Mouse (Mus musculus) lung, embryonic 15.5 days (tissue): ENCODE results near the gene Myod1. TPM values are rescaled to one million over a fixed set of nuclear protein-coding genes. Genes with fewer than 3 reads are reported as not detected.

ENCODE experiments used
- ATAC-seq: fragments of 200-750 bp; cut with Nextera tagmentation; 2 replicates; pipeline ENCODE4 v1.8.0; 2017; ENCODE audit warnings: moderate number of reproducible peaks, borderline replicate concordance; ENCODE audit not compliant: low FRiP score, low TSS enrichment; ENCODE audit errors: extremely low read depth
- H3K27ac ChIP-seq: fragments of 300-500 bp; sonication (generic); 2 replicates; pipeline ENCODE4 v1.5.1; 2015; ENCODE audit warnings: moderate library complexity, mild to moderate bottlenecking, inconsistent platforms
- H3K27me3 ChIP-seq: fragments of 300-500 bp; sonication (generic); 2 replicates; pipeline ENCODE4 v1.6.1; 2015; ENCODE audit warnings: inconsistent platforms
- H3K36me3 ChIP-seq: fragments of 300-500 bp; sonication (generic); 2 replicates; pipeline ENCODE4 v1.6.1; 2015; ENCODE audit warnings: inconsistent platforms
- H3K4me1 ChIP-seq: fragments of 300-500 bp; sonication (generic); 2 replicates; pipeline ENCODE4 v1.6.1; 2015; ENCODE audit warnings: inconsistent platforms
- H3K4me2 ChIP-seq: fragments of 300-500 bp; sonication (generic); 2 replicates; pipeline ENCODE4 v1.6.1; 2015; ENCODE audit warnings: inconsistent platforms, mild to moderate bottlenecking, moderate library complexity
- H3K4me3 ChIP-seq: fragments of 300-500 bp; sonication (generic); 2 replicates; pipeline ENCODE4 v1.5.1; 2015; ENCODE audit warnings: mild to moderate bottlenecking, inconsistent platforms
- H3K9ac ChIP-seq: fragments of 300-500 bp; sonication (generic); 2 replicates; pipeline ENCODE4 v1.6.1; 2015; ENCODE audit warnings: inconsistent platforms
- H3K9me3 ChIP-seq: fragments of 300-500 bp; sonication (generic); 2 replicates; pipeline ENCODE4 v1.6.1; 2016; ENCODE audit warnings: inconsistent platforms
- WGBS: fragments of 180-500 bp; shearing (Covaris S2); methylation state at CpG from one replicate; pipeline ENCODE4 v1.1.7; 2015; 5-methylcytosine and 5-hydroxymethylcytosine counted together
- polyA plus RNA-seq: library from polyadenylated mRNA; unstranded; fragments of >200 nt; fragmentation: Nextera tagmentation; extraction: Ambion mirVana; gene quantifications from 2 replicates; pipeline ENCODE4 v1.2.1, GENCODE M21; 2015

Gene Myod1
- 0.12 and 0.28 TPM in 2 replicates for polyA plus RNA-seq

DNA sequence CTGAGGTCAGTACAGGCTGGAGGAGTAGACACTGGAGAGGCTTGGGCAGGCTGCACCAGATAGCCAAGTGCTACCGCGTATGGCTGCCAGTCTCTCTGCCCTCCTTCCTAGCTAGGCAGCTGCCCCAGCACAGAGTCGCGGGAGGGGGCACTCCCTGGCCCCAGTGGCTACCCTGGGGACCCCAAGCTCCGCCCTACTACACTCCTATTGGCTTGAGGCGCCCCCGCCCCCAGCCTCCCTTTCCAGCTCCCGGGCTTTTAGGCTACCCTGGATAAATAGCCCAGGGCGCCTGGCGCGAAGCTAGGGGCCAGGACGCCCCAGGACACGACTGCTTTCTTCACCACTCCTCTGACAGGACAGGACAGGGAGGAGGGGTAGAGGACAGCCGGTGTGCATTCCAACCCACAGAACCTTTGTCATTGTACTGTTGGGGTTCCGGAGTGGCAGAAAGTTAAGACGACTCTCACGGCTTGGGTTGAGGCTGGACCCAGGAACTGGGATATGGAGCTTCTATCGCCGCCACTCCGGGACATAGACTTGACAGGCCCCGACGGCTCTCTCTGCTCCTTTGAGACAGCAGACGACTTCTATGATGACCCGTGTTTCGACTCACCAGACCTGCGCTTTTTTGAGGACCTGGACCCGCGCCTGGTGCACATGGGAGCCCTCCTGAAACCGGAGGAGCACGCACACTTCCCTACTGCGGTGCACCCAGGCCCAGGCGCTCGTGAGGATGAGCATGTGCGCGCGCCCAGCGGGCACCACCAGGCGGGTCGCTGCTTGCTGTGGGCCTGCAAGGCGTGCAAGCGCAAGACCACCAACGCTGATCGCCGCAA, at the start of gene Myod1:
Gene Myod1 (plus strand): TSS at position 303 of the 836 bp plus-strand sequence.
- peaks cover 5% of the 10 kb centered on the region; the same call in 1 of the 2 replicates for H3K4me1 ChIP-seq
- 0 out of 2 replicates have a peak within 1 kb of the TSS, but pooled peaks have one; percentile 1 for H3K4me3 ChIP-seq
- H3K9me3 ChIP-seq: no peaks in the 10 kb centered on the region
- no peaks in the 10 kb centered on the region for H3K36me3 ChIP-seq
- peaks cover 73% of the 10 kb centered on the region for H3K27me3 ChIP-seq
- no peak for ATAC-seq
- no peak within 1 kb of the TSS for H3K4me2 ChIP-seq
- no peak within 1 kb of the TSS for H3K27ac ChIP-seq
- no peak within 1 kb of the TSS for H3K9ac ChIP-seq
- 5% methylated on average over 44 of the region's 44 CpGs for WGBS

- H3K4me1 ChIP-seq: no peaks in the 10 kb centered on the region
- no peaks in the 10 kb centered on the region for H3K27me3 ChIP-seq
- H3K36me3 ChIP-seq: no peaks in the 10 kb centered on the region
- no peaks in the 10 kb centered on the region for H3K9me3 ChIP-seq
- no peak overlapping the region for H3K4me2 ChIP-seq
- no peak overlapping the region for H3K4me3 ChIP-seq
- 41% methylated on average over 4 of the region's 4 CpGs for WGBS
- no peak overlapping the region for H3K27ac ChIP-seq
- no peak for ATAC-seq
- no peak overlapping the region for H3K9ac ChIP-seq
These were observed 48.4 kb upstream of the Myod1 start for GRCm38 (mm10) chr7:46327896-46328295.

DNA sequence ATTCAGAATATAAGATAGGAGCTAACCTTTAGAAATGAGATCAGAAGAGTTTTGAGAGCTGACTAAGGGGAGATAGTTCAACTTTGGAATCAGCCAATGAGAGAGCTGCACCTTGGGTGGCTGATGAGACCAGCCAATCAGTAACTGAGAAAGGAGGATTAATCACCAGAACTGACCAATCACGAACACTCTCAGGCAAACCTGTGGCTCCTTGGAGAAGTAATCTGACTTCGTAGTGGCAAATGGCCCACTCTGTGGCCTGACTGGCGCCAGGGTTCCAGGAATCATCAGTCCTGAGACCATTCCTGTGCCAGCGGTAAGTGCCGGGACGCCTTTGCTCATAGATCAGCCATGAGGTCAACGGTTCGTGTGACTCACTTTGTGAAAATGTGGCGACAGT, 38.9 kb upstream of the Myod1 start:
- WGBS: 88% methylated on average over 9 of the region's 9 CpGs

GRCm38 (mm10) chr7:46339818-46340217, 36.5 kb upstream of the Myod1 start:
- no peaks in the 10 kb centered on the region for H3K9me3 ChIP-seq
- H3K27me3 ChIP-seq: no peaks in the 10 kb centered on the region
- no peak overlapping the region for H3K4me2 ChIP-seq
- WGBS: 33% methylated on average over 3 of the region's 3 CpGs
- H3K36me3 ChIP-seq: no peaks in the 10 kb centered on the region
- no peak overlapping the region for H3K4me3 ChIP-seq
- no peak overlapping the region for H3K9ac ChIP-seq
- no peaks in the 10 kb centered on the region for H3K4me1 ChIP-seq
- H3K27ac ChIP-seq: no peak overlapping the region
- ATAC-seq: no peak

More for the DNA sequence above, 38.9 kb upstream of the Myod1 start:
- no peak overlapping the region for H3K4me2 ChIP-seq
- H3K27ac ChIP-seq: no peak overlapping the region
- no peak for ATAC-seq
- no peaks in the 10 kb centered on the region for H3K9me3 ChIP-seq
- H3K4me3 ChIP-seq: no peak overlapping the region
- H3K36me3 ChIP-seq: no peaks in the 10 kb centered on the region
- no peak overlapping the region for H3K9ac ChIP-seq
- no peaks in the 10 kb centered on the region for H3K27me3 ChIP-seq
- H3K4me1 ChIP-seq: no peaks in the 10 kb centered on the region

- H3K36me3 ChIP-seq: no peaks in the 10 kb centered on the region
- WGBS: 69% methylated on average over 5 of the region's 5 CpGs
- no peak overlapping the region for H3K27ac ChIP-seq
- H3K4me3 ChIP-seq: no peak overlapping the region
- no peaks in the 10 kb centered on the region for H3K4me1 ChIP-seq
- no peak for ATAC-seq
- no peak overlapping the region for H3K4me2 ChIP-seq
- no peaks in the 10 kb centered on the region for H3K9me3 ChIP-seq
- H3K27me3 ChIP-seq: no peaks in the 10 kb centered on the region
- no peak overlapping the region for H3K9ac ChIP-seq
These were observed 36.0 kb upstream of the Myod1 start for GRCm38 (mm10) chr7:46340295-46340694.

DNA sequence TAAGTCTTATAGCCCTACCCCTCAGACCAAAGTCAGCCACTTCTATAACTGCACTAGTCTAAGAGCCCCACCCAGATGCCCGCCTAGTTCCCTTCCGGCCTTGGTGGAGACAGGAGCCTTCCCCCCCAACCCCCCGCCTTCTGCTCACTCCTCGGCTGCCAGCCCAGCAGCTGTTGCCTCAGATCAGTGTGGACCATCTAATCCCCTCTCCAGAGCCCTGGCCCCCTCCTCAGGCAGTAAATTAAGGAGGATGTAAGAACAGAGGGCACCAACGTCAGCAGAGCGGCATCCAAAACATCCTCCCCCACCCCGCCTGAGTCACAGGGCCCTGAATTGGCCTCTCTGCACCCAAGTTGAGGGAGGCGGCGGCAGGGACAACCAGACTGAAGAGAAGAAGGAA, 34.8 kb upstream of the Myod1 start:
- Histone ChIP-seq H3K27ac (no peak overlapping the region), H3K9me3 (no peaks in the 10 kb centered on the region), H3K27me3 (no peaks in the 10 kb centered on the region), H3K36me3 (no peaks in the 10 kb centered on the region), H3K4me2 (no peak overlapping the region), H3K9ac (no peak overlapping the region), H3K4me1 (no peaks in the 10 kb centered on the region), H3K4me3 (no peak overlapping the region)
- 83% methylated on average over 8 of the region's 9 CpGs for WGBS
- ATAC-seq: no peak

DNA sequence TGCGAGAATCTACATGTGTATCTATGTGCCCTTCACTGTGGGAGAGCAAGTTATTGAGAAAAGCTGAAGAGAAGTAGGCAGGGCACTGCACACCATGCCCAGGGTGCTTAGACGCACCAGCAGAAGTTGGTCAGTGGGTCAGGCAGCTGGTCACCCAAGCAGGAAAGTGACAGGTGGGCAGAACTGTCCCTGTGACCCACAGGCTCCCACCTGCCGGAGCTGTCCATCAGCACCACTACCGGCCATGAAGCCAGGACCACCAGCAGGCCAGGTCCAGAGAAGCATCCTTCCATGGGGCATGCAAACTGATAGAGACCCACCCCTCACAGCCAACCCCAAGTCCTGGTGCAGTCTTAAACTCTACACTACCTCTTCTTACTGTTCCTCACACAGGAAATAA, 28.6 kb upstream of the Myod1 start:
- H3K9ac ChIP-seq: no peak overlapping the region
- no peaks in the 10 kb centered on the region for H3K9me3 ChIP-seq
- WGBS: 62% methylated on average over 4 of the region's 4 CpGs
- no peak overlapping the region for H3K4me2 ChIP-seq
- H3K36me3 ChIP-seq: no peaks in the 10 kb centered on the region
- no peak overlapping the region for H3K4me3 ChIP-seq
- H3K4me1 ChIP-seq: no peaks in the 10 kb centered on the region
- H3K27me3 ChIP-seq: peaks cover 35% of the 10 kb centered on the region
- ATAC-seq: no peak; the same call in 1 of the 2 replicates
- no peak overlapping the region for H3K27ac ChIP-seq

GRCm38 (mm10) chr7:46348813-46349212, 27.5 kb upstream of the Myod1 start:
- H3K4me2 ChIP-seq: no peak overlapping the region
- no peak overlapping the region for H3K4me3 ChIP-seq
- no peak overlapping the region for H3K9ac ChIP-seq
- no peaks in the 10 kb centered on the region for H3K4me1 ChIP-seq
- no peaks in the 10 kb centered on the region for H3K36me3 ChIP-seq
- ATAC-seq: no peak; the same call in 1 of the 2 replicates
- H3K27me3 ChIP-seq: peaks cover 35% of the 10 kb centered on the region
- no peak overlapping the region for H3K27ac ChIP-seq
- H3K9me3 ChIP-seq: no peaks in the 10 kb centered on the region
- WGBS: 1% methylated on average over 35 of the region's 36 CpGs

DNA sequence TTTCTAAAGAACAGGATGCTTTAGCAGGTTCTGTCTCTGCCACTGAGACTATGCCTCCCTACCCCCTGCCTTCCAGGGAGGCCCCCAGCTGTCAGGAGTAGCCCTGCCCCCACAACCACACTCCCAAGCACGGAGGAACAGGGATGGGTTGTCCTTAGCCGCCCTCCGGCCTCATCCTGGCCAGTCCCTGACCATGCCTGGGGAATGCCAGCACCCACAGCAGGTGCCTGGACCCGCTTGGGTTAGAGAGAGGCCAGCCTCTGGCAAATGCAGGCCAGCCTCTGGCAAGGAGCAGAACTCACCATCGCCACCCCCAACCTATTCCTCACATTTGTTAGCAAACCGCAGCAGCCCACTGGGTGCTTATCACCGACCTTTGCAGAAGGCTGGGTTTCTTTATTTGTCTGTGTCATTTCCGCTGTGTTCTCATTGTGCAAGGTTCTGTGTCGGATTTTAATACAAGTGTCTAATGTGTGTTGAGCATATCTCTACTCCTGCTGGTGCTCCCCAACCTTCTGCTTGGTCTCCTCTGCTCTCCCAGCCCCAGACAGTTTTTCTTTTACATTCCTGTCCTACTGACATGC, 26.1 kb upstream of the Myod1 start:
- no peaks in the 10 kb centered on the region for H3K36me3 ChIP-seq
- WGBS: 41% methylated on average over 9 of the region's 9 CpGs
- ATAC-seq: no peak
- peaks cover 35% of the 10 kb centered on the region for H3K27me3 ChIP-seq
- no peaks in the 10 kb centered on the region for H3K4me1 ChIP-seq
- no peak overlapping the region for H3K4me2 ChIP-seq
- no peak overlapping the region for H3K27ac ChIP-seq
- H3K4me3 ChIP-seq: no peak overlapping the region
- no peaks in the 10 kb centered on the region for H3K9me3 ChIP-seq
- H3K9ac ChIP-seq: no peak overlapping the region

- no peaks in the 10 kb centered on the region for H3K4me1 ChIP-seq
These were observed 23.5 kb upstream of the Myod1 start for GRCm38 (mm10) chr7:46352748-46353147.

DNA sequence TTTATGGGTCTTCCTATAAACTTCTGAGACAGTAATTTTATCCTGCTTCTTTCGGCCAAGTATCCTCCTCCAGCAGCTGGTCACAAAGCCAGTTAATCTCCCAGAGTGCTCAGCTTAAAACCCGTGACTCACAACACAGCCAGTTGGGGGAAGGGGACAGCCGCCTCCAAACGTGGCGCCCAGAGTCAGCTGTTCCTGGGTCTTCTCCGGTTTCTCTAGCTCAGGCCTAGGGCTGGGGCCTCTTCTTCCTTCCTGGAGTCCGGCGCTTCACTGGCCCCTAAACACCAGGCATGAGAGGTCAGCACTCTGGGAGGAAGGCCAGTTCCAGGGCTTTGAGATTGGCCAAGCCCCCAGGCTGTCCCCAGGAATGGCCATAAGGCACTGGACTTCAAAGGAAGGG, 23.1 kb upstream of the Myod1 start:
- Histone ChIP-seq H3K36me3 (no peaks in the 10 kb centered on the region), H3K27me3 (peaks cover 22% of the 10 kb centered on the region), H3K9ac (no peak overlapping the region), H3K27ac (no peak overlapping the region), H3K4me1 (no peaks in the 10 kb centered on the region), H3K4me2 (no peak overlapping the region), H3K4me3 (no peak overlapping the region), H3K9me3 (no peaks in the 10 kb centered on the region)
- WGBS: 49% methylated on average over 8 of the region's 8 CpGs
- no peak for ATAC-seq

More at GRCm38 (mm10) chr7:46352748-46353147, 23.5 kb upstream of the Myod1 start:
- peaks cover 27% of the 10 kb centered on the region for H3K27me3 ChIP-seq
- H3K27ac ChIP-seq: no peak overlapping the region
- ATAC-seq: no peak
- H3K9ac ChIP-seq: no peak overlapping the region
- no peak overlapping the region for H3K4me3 ChIP-seq
- no peak overlapping the region for H3K4me2 ChIP-seq
- H3K9me3 ChIP-seq: no peaks in the 10 kb centered on the region
- no peaks in the 10 kb centered on the region for H3K36me3 ChIP-seq
- WGBS: 56% methylated on average over 2 of the region's 2 CpGs

DNA sequence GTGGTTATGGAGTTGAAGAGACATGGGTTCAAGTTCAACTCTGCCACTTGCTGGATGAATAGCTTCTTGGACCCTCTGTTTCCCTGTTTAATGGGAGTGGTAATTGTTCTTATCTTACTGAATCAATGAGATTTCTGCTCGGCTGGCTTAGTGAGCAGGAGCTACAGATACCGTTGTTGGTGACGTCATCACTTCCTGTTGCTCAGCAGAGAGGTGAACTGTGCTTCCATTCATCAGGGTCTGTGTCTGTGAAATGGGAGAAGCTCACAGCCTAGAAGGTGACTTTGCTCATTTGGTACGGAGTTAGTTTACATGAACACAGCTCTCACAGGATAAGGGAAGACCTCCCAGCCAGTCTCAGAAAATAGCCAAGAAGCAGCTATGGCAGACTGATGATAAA, 22.4 kb upstream of the Myod1 start:
- 18% methylated on average over 4 of the region's 4 CpGs for WGBS
- H3K27ac ChIP-seq: no peak overlapping the region
- H3K4me3 ChIP-seq: no peak overlapping the region
- no peak overlapping the region for H3K9ac ChIP-seq
- ATAC-seq: no peak
- H3K4me1 ChIP-seq: no peaks in the 10 kb centered on the region
- H3K4me2 ChIP-seq: no peak overlapping the region
- H3K27me3 ChIP-seq: peaks cover 16% of the 10 kb centered on the region
- no peaks in the 10 kb centered on the region for H3K9me3 ChIP-seq
- no peaks in the 10 kb centered on the region for H3K36me3 ChIP-seq
